Mouse (Mus musculus) heart, postnatal 25 days (tissue): ENCODE data around the gene Gm4881. TPM values are rescaled to one million over a fixed set of nuclear protein-coding genes. Genes with fewer than 3 reads are reported as not detected.

Experiments used
- DNase-seq: peaks from one replicate; pipeline ENCODE4 v3.0.0; 2022; ENCODE audit warnings: low spot score
- intact Hi-C: fragments of 180-260 bp; cut with DNase I; formaldehyde crosslinking; loops from one replicate; pipeline ENCODE4 v1.15.1; 2025
- total RNA-seq, 2 experiments: library from RNA; stranded (reverse); gene quantifications; 2 replicates each; pipeline ENCODE4 v1.2.3; 2021

The Gm4881 gene
- total RNA-seq = not detected

GRCm38 (mm10) chr7:24944257-24944950 lies at the start of gene Gm4881:
Gene Gm4881, minus strand, starts transcription at chr7:24944494.
- intact Hi-C loops = no loop called here
- no peak for DNase-seq

GRCm38 (mm10) chr7:24993081-24993480 lies 48.8 kb upstream of the Gm4881 start:
- no peak for DNase-seq
- intact Hi-C loops = no loop called here

DNA sequence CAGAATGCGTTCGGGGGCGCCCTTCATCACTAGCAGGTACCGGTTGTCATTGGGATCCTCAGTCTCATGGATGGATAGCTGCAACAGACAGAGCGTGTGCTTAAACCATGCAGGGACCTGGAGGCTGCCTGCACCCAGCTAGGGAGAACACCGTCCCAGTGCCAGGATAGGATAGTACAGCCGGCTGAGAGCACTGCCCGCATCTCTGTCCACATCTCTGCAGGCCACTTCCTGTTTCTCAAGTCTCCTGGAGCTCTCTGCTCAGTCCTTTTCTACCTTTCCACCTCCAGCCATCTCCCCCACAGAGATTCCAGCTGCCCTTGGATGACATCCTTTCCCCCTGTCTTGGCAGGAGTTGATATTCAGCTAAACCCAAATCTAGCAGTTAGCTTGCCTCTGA lies 46.2 kb upstream of the Gm4881 start:
- no peak for DNase-seq
- intact Hi-C loops = no loop called here

GRCm38 (mm10) chr7:24987941-24988340 lies 43.6 kb upstream of the Gm4881 start:
- intact Hi-C loops = no loop called here
- no peak for DNase-seq

GRCm38 (mm10) chr7:24985799-24986198 lies 41.5 kb upstream of the Gm4881 start:
- intact Hi-C loops = no loop called here
- DNase-seq = no peak

- intact Hi-C loops = no loop called here
- DNase-seq = no peak
Observed at GRCm38 (mm10) chr7:24984307-24984706, 40.0 kb upstream of the Gm4881 start.

DNA sequence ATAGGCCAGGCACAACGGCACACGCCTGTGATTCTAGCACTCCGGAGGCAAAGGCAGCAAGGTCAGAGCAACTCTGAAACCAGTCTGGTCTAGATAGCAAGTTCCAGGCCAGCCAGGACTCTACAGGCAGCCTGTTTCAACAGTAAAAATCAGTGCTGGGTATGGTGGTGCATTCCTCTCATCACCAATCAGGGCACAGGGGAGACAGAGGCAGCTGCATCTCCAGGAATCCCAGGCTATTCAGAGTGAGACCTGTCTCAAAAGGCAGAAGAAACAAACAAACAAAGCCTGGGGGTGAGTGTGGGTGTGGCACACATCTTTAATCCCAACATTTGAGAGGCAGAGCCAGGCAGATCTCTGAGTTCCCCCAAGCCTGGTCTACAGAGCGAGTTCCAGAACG lies 39.1 kb upstream of the Gm4881 start:
- intact Hi-C loops = no loop called here
- no peak for DNase-seq

- intact Hi-C loops = no loop called here
- no peak for DNase-seq
Observed at GRCm38 (mm10) chr7:24980439-24980838, 36.1 kb upstream of the Gm4881 start.

- DNase-seq = no peak
- intact Hi-C loops = no loop called here
Observed at GRCm38 (mm10) chr7:24978781-24979180, 34.5 kb upstream of the Gm4881 start.

GRCm38 (mm10) chr7:24974893-24975595 lies 30.8 kb upstream of the Gm4881 start:
- intact Hi-C loops = loop anchor here (5.0 kb wide), 2 partner anchors 102 to 158 kb away; no protein-coding TSS in a partner anchor
- no peak for DNase-seq

DNA sequence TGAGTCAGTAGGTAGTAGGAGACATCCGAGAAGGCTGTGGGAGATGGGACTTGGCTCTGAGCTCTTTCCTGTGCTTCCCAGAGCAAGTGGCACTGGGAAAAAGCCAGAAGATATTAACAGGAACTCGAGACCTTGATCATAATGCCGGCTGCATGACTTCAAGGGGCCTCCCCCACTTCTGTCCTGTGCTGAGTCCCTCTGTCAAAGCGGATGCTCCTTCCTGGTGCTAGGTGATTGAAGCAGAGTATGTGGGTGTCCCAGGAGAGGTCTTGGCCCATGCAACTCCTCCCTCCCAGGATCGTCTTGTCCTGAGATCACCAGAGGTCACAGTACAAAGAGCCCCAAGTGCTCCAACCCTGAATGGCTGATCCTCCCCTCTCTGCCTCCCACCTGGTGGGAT lies 29.6 kb upstream of the Gm4881 start:
- no peak for DNase-seq

DNA sequence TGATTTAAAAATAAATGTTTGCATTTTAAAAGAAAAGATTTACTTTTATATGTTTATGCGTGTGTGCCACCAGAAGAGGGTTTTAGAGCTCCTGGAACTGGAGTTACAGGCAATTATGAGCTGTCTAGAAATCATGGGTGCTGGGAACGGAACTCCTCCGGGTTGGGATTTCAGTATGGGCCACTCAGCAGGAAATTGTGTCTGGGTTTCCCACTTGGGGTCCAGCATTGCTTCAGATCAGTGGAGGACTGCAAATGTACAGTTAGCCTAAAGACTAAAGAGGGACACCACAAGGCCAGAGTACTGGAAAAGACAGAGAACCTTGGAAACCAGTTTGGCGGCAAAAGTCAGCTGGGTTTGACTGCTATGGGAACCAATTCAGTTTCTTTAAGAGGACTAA lies 28.9 kb upstream of the Gm4881 start:
- DNase-seq = no peak
- intact Hi-C loops = loop anchor here (5.0 kb wide), 2 partner anchors 104 to 156 kb away; no protein-coding TSS in a partner anchor

More for the DNA sequence above, 29.6 kb upstream of the Gm4881 start:
- intact Hi-C loops = loop anchor here (5.0 kb wide), 2 partner anchors 103 to 157 kb away; no protein-coding TSS in a partner anchor

DNA sequence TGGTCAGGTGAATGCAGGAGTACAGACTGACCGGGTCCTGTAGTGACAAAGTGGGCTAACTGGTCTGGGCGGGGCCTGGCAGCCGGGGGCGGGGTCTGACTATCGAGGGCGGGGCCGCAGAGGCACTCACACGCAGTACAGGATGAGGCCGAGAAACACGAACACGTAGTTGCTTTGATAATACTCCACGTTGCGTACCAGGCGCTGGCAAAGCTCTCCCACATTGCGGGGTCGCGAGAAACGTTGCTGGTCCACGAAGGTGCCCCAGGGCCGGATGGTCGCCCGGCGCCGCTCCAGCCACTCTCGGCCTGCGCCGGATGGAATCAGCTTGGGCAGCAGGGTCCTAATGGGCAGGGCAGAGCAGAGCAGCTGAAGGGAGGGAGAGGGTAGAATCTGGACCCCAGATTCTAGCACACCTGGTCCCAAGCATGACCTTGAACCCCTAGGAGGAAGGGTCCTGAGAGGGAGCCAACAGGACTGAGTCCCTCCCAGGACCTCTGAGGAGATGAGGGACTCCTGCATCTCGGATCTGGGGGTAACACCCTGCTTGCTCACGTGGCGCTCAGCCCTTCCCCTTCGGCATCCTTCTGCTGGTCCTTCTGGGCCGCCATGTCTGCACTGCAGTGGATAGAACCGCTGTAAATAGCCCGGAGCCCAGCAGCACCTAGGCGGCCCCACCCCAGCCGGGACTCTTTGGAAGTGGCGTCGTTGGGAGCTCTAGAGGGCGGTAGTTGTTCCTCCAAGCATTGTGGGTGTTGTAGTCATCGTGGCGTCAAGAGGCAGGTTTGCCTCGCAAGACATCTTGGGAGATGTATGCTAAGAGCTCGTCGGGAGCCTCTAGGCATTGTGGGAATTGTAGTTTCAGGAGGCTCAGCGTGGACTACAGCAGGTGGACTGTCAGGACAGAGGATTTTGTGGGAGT lies 27.9 kb upstream of the Gm4881 start, which contains the start of gene Rabac1:
Gene Rabac1 (minus strand): TSS at position 783 of the 922 bp plus-strand sequence.
- intact Hi-C loops = loop anchor here (5.0 kb wide), 2 partner anchors 105 to 155 kb away; no protein-coding TSS in a partner anchor
- peak; percentile 92 for DNase-seq

GRCm38 (mm10) chr7:24971261-24971971 lies 27.1 kb upstream of the Gm4881 start:
- intact Hi-C loops = loop anchor here (5.0 kb wide), 2 partner anchors 106 to 154 kb away; no protein-coding TSS in a partner anchor
- no peak for DNase-seq

- intact Hi-C loops = loop anchor here (5.0 kb wide), 2 partner anchors 107 to 153 kb away; no protein-coding TSS in a partner anchor
Observed at GRCm38 (mm10) chr7:24970341-24970740, 26.0 kb upstream of the Gm4881 start.

GRCm38 (mm10) chr7:24969805-24970204 lies 25.5 kb upstream of the Gm4881 start:
- intact Hi-C loops = loop anchor here (5.0 kb wide), 2 partner anchors 107 to 153 kb away; no protein-coding TSS in a partner anchor

More at GRCm38 (mm10) chr7:24970341-24970740, 26.0 kb upstream of the Gm4881 start:
- no peak for DNase-seq

DNA sequence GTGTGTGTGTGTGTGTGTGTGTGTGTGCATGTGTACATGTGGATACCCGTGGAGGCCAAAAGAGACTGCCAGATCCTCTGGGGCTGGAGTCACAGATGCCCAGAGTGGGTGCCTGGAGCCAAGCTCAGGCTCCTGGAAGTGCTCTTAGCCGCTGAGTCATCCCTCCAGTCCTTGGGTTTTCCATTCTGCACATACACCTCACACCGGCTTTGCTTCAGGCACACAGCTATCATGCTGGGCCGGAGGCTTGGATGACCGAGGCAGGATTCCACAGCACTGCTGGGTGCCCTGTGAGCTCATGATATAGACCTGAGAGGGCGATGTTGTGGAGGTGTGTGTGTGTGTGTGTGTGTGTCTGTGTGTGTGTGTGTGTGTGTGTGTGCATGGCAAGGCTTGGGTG lies 24.2 kb upstream of the Gm4881 start:
- no peak for DNase-seq
- intact Hi-C loops = no loop called here

More at GRCm38 (mm10) chr7:24969805-24970204, 25.5 kb upstream of the Gm4881 start:
- no peak for DNase-seq

- no peak for DNase-seq
- intact Hi-C loops = loop anchor here (2.0 kb wide), 1 partner anchor 77 kb away; no protein-coding TSS in a partner anchor
Observed at GRCm38 (mm10) chr7:24967966-24968365, 23.7 kb upstream of the Gm4881 start.
